Mouse (Mus musculus) midbrain, embryonic 14.5 days (tissue): ENCODE results near the gene Gpr171. TPM values are rescaled to one million over a fixed set of nuclear protein-coding genes. Genes with fewer than 3 reads are reported as not detected.

Experiments
- ATAC-seq: fragments of 200-750 bp; cut with Nextera tagmentation; 2 replicates; pipeline ENCODE4 v1.8.0; 2017; ENCODE audit warnings: moderate number of reproducible peaks, moderate library complexity; ENCODE audit not compliant: low FRiP score, low TSS enrichment
- DNase-seq: peaks from one replicate; pipeline ENCODE4 v3.0.0-alpha.2; 2015
- H3K27ac ChIP-seq: fragments of 300-500 bp; sonication (generic); replicated peaks from 2 replicates; pipeline ENCODE4 v1.5.1; 2014; ENCODE audit warnings: mild to moderate bottlenecking, low read depth, low read length, moderate library complexity
- H3K27me3 ChIP-seq: fragments of 300-500 bp; sonication (generic); 2 replicates; pipeline ENCODE4 v1.6.1; 2014; ENCODE audit warnings: low read length, control low read depth, mixed read lengths; ENCODE audit not compliant: control insufficient read depth, insufficient read depth
- H3K36me3 ChIP-seq: fragments of 300-500 bp; sonication (generic); 2 replicates; pipeline ENCODE4 v1.6.1; 2014; ENCODE audit warnings: low read length, control low read depth; ENCODE audit not compliant: control insufficient read depth, insufficient read depth
- H3K4me1 ChIP-seq: fragments of 300-500 bp; sonication (generic); 2 replicates; pipeline ENCODE4 v1.6.1; 2014; ENCODE audit warnings: mild to moderate bottlenecking, antibody characterized with exemption, low read length, control low read depth; ENCODE audit not compliant: control insufficient read depth, insufficient read depth
- H3K4me2 ChIP-seq: fragments of 300-500 bp; sonication (generic); 2 replicates; pipeline ENCODE4 v1.6.1; 2014; ENCODE audit warnings: mild to moderate bottlenecking, low read length, moderate library complexity
- H3K4me3 ChIP-seq: fragments of 300-500 bp; sonication (generic); replicated peaks from 2 replicates; pipeline ENCODE4 v1.5.1; 2014; ENCODE audit warnings: low read depth, low read length
- H3K9ac ChIP-seq: fragments of 300-500 bp; sonication (generic); replicated peaks from 2 replicates; pipeline ENCODE4 v1.6.1; 2014; ENCODE audit warnings: mild to moderate bottlenecking, low read length, moderate library complexity
- H3K9me3 ChIP-seq: fragments of 300-500 bp; sonication (generic); 2 replicates; pipeline ENCODE4 v1.6.1; 2016; ENCODE audit warnings: low read length, control low read depth, mixed read lengths; ENCODE audit not compliant: control insufficient read depth
- WGBS: fragments of 180-500 bp; shearing (Covaris S2); extraction: QIAGEN DNeasy Blood & Tissue Kit; methylation state at CpG from one replicate; pipeline ENCODE4 v1.1.7; 2014; 5-methylcytosine and 5-hydroxymethylcytosine counted together
- polyA plus RNA-seq: library from polyadenylated mRNA; unstranded; fragments of >200 nt; fragmentation: Nextera tagmentation; extraction: Ambion mirVana; gene quantifications from 2 replicates; pipeline ENCODE4 v1.2.1, GENCODE M21; 2014

The Gpr171 gene
- polyA plus RNA-seq, 1 experiment from 2014 or later, result 1.3 TPM

DNA sequence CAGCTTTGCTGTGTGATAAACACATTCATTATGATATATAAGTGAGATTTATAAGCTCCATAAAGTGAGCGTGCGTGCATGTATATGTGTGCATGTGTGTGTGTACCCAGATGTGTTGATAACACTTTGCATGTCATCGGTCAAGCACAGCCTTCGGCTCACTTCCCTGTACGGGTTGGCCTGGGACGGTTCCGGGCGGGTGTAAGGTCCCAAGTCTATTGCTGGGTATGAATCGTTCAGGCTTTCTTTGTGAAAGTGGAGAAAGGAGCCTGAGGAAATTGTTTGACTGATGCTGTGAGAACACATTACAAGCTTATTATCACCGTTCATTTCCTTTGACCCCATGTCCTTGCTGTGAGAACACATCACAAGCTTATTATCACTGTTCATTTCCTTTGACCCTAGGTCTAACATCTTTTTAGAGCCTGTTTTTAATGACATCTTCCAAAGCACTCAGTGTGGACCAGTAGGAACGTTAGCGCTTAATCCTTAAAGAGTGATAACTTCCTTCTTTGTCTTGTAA lies 37.4 kb upstream of the Gpr171 start:
- H3K9me3 ChIP-seq, result no peaks in the 10 kb centered on the region

DNA sequence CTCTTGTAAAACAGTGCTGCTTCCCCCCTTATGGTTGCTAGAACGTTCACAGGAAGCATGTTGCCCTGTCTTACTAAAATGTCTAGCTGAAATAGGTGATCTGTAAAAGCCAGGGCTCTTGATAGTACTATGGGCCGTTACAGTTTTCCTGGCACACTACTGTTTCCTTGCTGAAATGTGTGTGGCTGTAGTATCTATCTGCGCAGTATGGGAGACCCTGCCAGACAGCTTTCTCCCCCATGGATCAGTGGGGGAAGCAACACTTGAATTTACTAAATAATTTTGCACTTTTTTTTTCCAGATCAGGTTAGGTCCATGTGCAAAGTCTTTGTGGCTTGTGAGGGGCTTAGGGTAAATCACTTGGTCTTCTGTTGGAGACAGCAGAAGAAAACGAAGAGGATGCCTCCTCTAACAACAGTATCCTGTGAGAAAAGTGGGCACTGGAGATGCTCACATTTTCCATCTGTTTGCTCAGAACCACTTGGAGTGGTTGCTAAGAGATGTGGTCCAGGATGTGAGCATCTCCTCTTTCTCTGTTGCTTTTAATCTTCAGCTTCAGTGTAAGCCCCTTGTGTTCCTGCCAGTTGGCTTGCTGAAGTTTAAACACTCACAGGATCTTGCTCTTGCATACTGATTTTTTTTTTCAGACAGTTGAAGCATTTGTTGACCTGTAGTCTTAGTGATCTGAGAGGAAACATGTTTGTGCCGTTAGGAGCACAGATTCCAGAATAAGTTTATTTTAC lies 34.5 kb upstream of the Gpr171 start:
- H3K4me2 ChIP-seq, result no peak overlapping the region
- no peaks in the 10 kb centered on the region for H3K9me3 ChIP-seq
- no peaks in the 10 kb centered on the region for H3K4me1 ChIP-seq
- H3K9ac ChIP-seq, result no peak overlapping the region
- H3K27ac ChIP-seq, result no peak overlapping the region
- H3K4me3 ChIP-seq, result no peak overlapping the region
- no peak for ATAC-seq
- H3K27me3 ChIP-seq, result no peaks in the 10 kb centered on the region
- DNase-seq, result peak; percentile 17
- WGBS, result 79% methylated on average over 5 of the region's 5 CpGs
- no peaks in the 10 kb centered on the region for H3K36me3 ChIP-seq

More for the DNA sequence above, 37.4 kb upstream of the Gpr171 start:
- WGBS, result 87% methylated on average over 12 of the region's 12 CpGs
- Histone ChIP-seq H3K4me3 (no peak overlapping the region), H3K4me2 (no peak overlapping the region), H3K36me3 (no peaks in the 10 kb centered on the region), H3K27ac (no peak overlapping the region), H3K4me1 (no peaks in the 10 kb centered on the region), H3K9ac (no peak overlapping the region), H3K27me3 (no peaks in the 10 kb centered on the region)
- no peak for ATAC-seq
- no peak for DNase-seq

DNA sequence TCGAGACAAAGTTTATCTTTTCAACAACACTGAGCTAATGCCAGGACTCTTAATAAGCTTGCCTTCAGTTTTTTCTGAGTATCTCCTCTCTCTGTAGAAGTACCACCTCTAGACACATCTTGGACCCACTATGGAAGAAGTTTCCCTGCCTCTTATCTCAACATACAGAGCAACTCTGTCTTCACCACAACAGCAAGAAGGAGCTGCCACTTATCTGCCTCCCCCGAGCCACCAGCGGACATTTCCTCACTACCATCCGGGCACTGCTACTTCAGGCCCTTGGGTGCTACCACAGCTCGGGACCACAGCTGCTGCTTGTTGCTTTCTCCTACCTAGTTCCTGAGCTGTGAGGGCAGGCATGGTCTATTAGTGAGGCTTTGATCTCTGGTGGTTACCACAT lies 31.6 kb upstream of the Gpr171 start:
- DNase-seq (no peak), ATAC-seq (no peak)
- no peaks in the 10 kb centered on the region for H3K36me3 ChIP-seq
- H3K9me3 ChIP-seq, result no peaks in the 10 kb centered on the region
- no peak overlapping the region for H3K4me2 ChIP-seq
- no peaks in the 10 kb centered on the region for H3K4me1 ChIP-seq
- WGBS, result 92% methylated on average over 5 of the region's 5 CpGs
- H3K9ac ChIP-seq, result no peak overlapping the region
- no peak overlapping the region for H3K4me3 ChIP-seq
- H3K27ac ChIP-seq, result no peak overlapping the region
- no peaks in the 10 kb centered on the region for H3K27me3 ChIP-seq

DNA sequence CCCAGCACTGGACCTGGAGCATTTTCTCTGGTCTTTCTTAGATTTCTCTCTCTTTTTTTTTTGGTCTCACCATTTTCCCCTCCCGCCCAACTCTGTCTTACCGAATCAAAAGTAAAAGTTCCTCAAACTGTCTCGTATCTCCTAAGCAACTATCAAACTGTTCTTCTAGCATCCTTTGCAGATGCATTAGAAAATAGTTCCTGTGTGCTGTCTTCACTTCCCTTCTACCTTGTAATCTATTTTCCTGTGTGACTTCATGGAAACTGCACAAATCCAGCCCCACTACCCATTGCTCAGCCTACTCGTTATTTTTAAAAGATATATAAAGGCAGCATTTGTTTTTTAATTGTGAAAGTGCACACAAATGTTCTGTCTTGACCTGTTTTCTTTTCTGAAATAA lies 30.3 kb upstream of the Gpr171 start:
- Histone ChIP-seq H3K4me2 (no peak overlapping the region), H3K36me3 (no peaks in the 10 kb centered on the region), H3K9ac (no peak overlapping the region), H3K9me3 (no peaks in the 10 kb centered on the region), H3K27ac (no peak overlapping the region), H3K27me3 (no peaks in the 10 kb centered on the region), H3K4me1 (no peaks in the 10 kb centered on the region), H3K4me3 (no peak overlapping the region)
- DNase-seq, result no peak
- no peak for ATAC-seq
- 92% methylated on average over 4 of the region's 4 CpGs for WGBS

DNA sequence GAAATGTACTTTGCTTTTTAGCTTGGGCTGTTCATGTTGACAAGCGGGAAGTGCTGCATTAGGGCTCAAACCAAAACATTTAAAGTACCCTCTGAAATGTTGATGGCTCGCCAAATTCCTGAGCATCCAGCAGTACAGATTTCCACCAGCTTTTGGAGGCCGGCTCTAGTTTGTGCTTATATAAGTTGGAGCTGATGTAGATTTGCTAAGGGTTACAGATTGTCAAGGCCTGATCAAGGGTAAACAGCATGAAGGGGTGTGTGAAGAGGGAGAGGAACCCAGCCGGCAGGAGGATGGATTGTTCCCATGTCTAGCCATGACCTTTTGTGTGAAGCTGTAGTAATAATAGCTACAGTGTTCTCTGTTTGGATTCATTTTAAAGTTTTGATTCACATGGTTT lies 29.5 kb upstream of the Gpr171 start:
- Histone ChIP-seq H3K9ac (no peak overlapping the region), H3K27me3 (no peaks in the 10 kb centered on the region), H3K9me3 (no peaks in the 10 kb centered on the region), H3K4me1 (no peaks in the 10 kb centered on the region), H3K36me3 (no peaks in the 10 kb centered on the region), H3K4me3 (no peak overlapping the region), H3K27ac (no peak overlapping the region), H3K4me2 (no peak overlapping the region)
- 83% methylated on average over 4 of the region's 4 CpGs for WGBS
- DNase-seq (no peak), ATAC-seq (no peak)

DNA sequence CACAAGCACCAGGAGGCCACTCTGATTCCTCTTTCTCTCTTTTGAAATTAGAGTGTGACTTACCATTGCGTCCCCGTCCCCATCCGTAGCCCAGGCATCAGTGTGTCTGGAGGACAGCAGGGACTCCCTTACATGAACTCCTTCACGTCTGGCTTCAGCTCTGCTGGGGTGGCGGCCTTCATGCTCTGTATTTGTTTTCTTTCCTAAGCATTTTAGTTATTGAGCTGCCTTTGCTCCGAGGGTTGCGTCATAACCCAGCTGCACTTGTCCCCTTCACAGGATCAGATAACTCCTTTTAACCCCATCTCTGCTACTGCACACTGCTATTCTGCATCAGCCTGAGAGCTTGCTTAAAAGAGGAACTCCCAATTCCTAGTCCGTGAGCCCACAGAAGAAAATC lies 28.8 kb upstream of the Gpr171 start:
- no peak overlapping the region for H3K4me2 ChIP-seq
- no peak overlapping the region for H3K27ac ChIP-seq
- no peak overlapping the region for H3K4me3 ChIP-seq
- DNase-seq (no peak), ATAC-seq (no peak)
- H3K9me3 ChIP-seq, result no peaks in the 10 kb centered on the region
- no peaks in the 10 kb centered on the region for H3K36me3 ChIP-seq
- 66% methylated on average over 8 of the region's 8 CpGs for WGBS
- no peaks in the 10 kb centered on the region for H3K4me1 ChIP-seq
- no peaks in the 10 kb centered on the region for H3K27me3 ChIP-seq
- H3K9ac ChIP-seq, result no peak overlapping the region

DNA sequence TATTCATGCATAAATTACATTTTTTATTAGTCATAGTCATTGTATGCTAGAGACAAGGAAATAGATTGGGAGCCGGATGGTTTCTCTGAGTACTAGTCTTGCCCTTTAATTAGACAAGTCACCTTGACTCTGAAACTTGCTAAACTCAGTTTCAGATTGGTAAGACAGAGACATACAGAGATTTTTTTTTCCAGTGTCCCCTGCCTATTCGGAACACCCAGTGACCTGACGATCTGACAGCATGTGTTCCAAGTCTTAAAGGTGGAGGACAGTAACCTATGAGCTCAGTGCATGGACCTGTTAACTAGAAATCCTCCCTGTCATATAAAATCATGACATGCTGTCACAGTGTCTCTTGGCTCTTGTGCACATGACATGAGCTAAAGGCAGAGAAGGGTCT lies 27.9 kb upstream of the Gpr171 start:
- no peak for ATAC-seq
- no peak overlapping the region for H3K4me3 ChIP-seq
- no peaks in the 10 kb centered on the region for H3K36me3 ChIP-seq
- 92% methylated on average over 3 of the region's 3 CpGs for WGBS
- H3K4me2 ChIP-seq, result no peak overlapping the region
- H3K4me1 ChIP-seq, result no peaks in the 10 kb centered on the region
- no peaks in the 10 kb centered on the region for H3K27me3 ChIP-seq
- no peak for DNase-seq
- no peak overlapping the region for H3K27ac ChIP-seq
- H3K9ac ChIP-seq, result no peak overlapping the region
- no peaks in the 10 kb centered on the region for H3K9me3 ChIP-seq

DNA sequence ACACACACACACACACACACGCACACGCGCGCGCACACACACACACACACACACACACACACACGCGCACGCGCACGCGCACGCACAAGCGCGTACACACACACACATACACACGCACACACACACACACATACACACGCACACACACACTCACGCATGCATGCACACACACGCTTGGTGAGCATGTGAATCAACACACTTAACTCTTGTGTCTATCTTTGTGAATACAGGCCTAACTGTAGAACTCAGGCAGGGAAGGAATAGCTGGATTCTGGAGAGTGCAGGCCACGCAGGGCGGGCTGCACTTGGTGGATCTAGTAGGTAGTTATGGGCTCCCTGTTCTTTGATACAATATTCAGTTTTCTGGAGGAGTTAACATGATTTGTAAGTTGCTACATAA lies 27.1 kb upstream of the Gpr171 start:
- DNase-seq (no peak), ATAC-seq (no peak)
- 82% methylated on average over 20 of the region's 20 CpGs for WGBS
- no peak overlapping the region for H3K4me2 ChIP-seq
- no peak overlapping the region for H3K27ac ChIP-seq
- no peaks in the 10 kb centered on the region for H3K9me3 ChIP-seq
- H3K4me1 ChIP-seq, result no peaks in the 10 kb centered on the region
- H3K9ac ChIP-seq, result no peak overlapping the region
- no peaks in the 10 kb centered on the region for H3K27me3 ChIP-seq
- H3K36me3 ChIP-seq, result no peaks in the 10 kb centered on the region
- no peak overlapping the region for H3K4me3 ChIP-seq

DNA sequence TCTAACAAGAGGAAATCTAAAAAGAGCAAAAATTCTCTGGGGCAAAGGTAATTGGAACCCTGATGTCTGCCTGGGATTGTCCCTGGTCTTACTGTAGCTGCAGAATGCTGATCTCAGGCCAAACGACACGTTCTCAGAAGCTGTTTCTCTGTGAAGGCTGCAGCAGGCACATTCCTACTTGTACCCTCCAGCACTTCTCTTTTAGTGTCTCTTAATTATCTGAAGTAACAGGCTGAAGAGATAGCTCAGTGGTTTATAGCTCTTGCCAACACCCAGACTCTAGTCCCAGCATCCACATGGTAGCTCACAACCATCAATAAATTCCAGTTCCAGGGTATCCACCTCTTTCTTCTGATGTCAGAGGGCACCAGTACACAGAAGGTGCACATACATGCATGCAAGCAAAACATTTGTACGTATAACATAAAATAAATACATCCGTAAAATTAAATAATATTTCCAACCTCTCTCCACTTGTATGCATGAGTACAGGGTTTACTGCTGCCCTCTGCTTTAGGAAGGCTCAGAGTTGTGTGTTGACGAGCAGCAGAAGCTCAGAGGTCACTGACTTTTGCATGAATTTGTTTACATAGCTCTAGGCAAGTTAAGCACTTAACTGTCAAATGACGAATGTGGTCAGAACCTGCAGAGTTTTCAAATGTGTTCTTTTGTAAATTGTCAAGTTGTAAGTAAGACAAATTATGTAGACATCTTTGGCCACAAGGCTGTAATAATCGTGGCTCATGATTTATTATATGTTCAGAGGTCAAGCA lies 24.3 kb upstream of the Gpr171 start:
- no peak for DNase-seq

More for the DNA sequence above, 24.3 kb upstream of the Gpr171 start:
- Histone ChIP-seq H3K27me3 (no peaks in the 10 kb centered on the region), H3K27ac (no peak overlapping the region), H3K4me3 (no peak overlapping the region), H3K4me2 (no peak overlapping the region), H3K9me3 (no peaks in the 10 kb centered on the region), H3K36me3 (no peaks in the 10 kb centered on the region), H3K4me1 (no peaks in the 10 kb centered on the region), H3K9ac (no peak overlapping the region)
- WGBS, result 76% methylated on average over 7 of the region's 7 CpGs
- no peak for ATAC-seq
